Mouse (Mus musculus): Measurements from ENCODE around the gene Ccn2.
"Not testable (repeated sequence)": the region's sequence is repeated elsewhere in the genome, so short reads cannot be mapped to it uniquely, and the experiment has no call there.

Gene Ccn2

GRCm38 (mm10) chr10:24599802-24600201 is 4.6 kb downstream of the Ccn2 start:
- in situ Hi-C loops (cut with MboI; ENCODE audit: unreplicated experiment in 2 of 2): no loop called here

- in situ Hi-C loops (cut with MboI; ENCODE audit: unreplicated experiment in 2 of 2): no loop called here
These were observed 7.8 kb downstream of the Ccn2 start for GRCm38 (mm10) chr10:24603035-24603434.

- in situ Hi-C loops (cut with MboI; ENCODE audit: unreplicated experiment in 2 of 2): no loop called here
These were observed 8.5 kb downstream of the Ccn2 start for GRCm38 (mm10) chr10:24603727-24604126.

GRCm38 (mm10) chr10:24609146-24609545 is 13.9 kb downstream of the Ccn2 start:
- in situ Hi-C loops (cut with MboI; ENCODE audit: unreplicated experiment in 2 of 2): no loop called here

- in situ Hi-C loops (cut with MboI; ENCODE audit: unreplicated experiment in 2 of 2): no loop called here
These were observed 14.5 kb downstream of the Ccn2 start for GRCm38 (mm10) chr10:24609766-24610165.

GRCm38 (mm10) chr10:24614726-24615125 is 19.5 kb downstream of the Ccn2 start:
- in situ Hi-C loops (cut with MboI; ENCODE audit: unreplicated experiment in 2 of 2): no loop called here

- in situ Hi-C loops (cut with MboI; ENCODE audit: unreplicated experiment in 2 of 2): no loop called here
These were observed 20.6 kb downstream of the Ccn2 start for GRCm38 (mm10) chr10:24615799-24616198.

GRCm38 (mm10) chr10:24616572-24616971 is 21.3 kb downstream of the Ccn2 start:
- in situ Hi-C loops (cut with MboI; ENCODE audit: unreplicated experiment in 2 of 2): not testable (repeated sequence)

GRCm38 (mm10) chr10:24621572-24621971 is 26.3 kb downstream of the Ccn2 start:
- in situ Hi-C loops (cut with MboI; ENCODE audit: unreplicated experiment in 2 of 2): loop anchor here in 1 of 2 experiments (10.0 kb wide), 1 partner anchor 807 kb away; no protein-coding TSS in a partner anchor

- in situ Hi-C loops (cut with MboI; ENCODE audit: unreplicated experiment in 2 of 2): loop anchor here in 1 of 2 experiments (10.0 kb wide), 1 partner anchor 808 kb away; no protein-coding TSS in a partner anchor
These were observed 27.3 kb downstream of the Ccn2 start for GRCm38 (mm10) chr10:24622586-24622985.

GRCm38 (mm10) chr10:24625060-24625701 is 29.9 kb downstream of the Ccn2 start:
- in situ Hi-C loops (cut with MboI; ENCODE audit: unreplicated experiment in 2 of 2): loop anchor here (10.0 to 25.0 kb wide), 2 partner anchors 587 to 810 kb away; no protein-coding TSS in a partner anchor

GRCm38 (mm10) chr10:24627262-24627661 is 32.0 kb downstream of the Ccn2 start:
- in situ Hi-C loops (cut with MboI; ENCODE audit: unreplicated experiment in 2 of 2): loop anchor here (10.0 to 25.0 kb wide), 2 partner anchors 585 to 812 kb away; no protein-coding TSS in a partner anchor

- in situ Hi-C loops (cut with MboI; ENCODE audit: unreplicated experiment in 2 of 2): loop anchor here (10.0 to 25.0 kb wide), 2 partner anchors 584 to 814 kb away; no protein-coding TSS in a partner anchor
These were observed 33.2 kb downstream of the Ccn2 start for GRCm38 (mm10) chr10:24628466-24628865.

GRCm38 (mm10) chr10:24629086-24629720 is 34.0 kb downstream of the Ccn2 start:
- in situ Hi-C loops (cut with MboI; ENCODE audit: unreplicated experiment in 2 of 2): loop anchor here (10.0 to 25.0 kb wide), 2 partner anchors 583 to 814 kb away; no protein-coding TSS in a partner anchor

- in situ Hi-C loops (cut with MboI; ENCODE audit: unreplicated experiment in 2 of 2): loop anchor here in 1 of 2 experiments (25.0 kb wide), 1 partner anchor 582 kb away; no protein-coding TSS in a partner anchor
These were observed 35.3 kb downstream of the Ccn2 start for GRCm38 (mm10) chr10:24630469-24631081.

- in situ Hi-C loops (cut with MboI; ENCODE audit: unreplicated experiment in 2 of 2): loop anchor here in 1 of 2 experiments (25.0 kb wide), 1 partner anchor 581 kb away; no protein-coding TSS in a partner anchor
These were observed 35.9 kb downstream of the Ccn2 start for GRCm38 (mm10) chr10:24631122-24631521.

- in situ Hi-C loops (cut with MboI; ENCODE audit: unreplicated experiment in 2 of 2): loop anchor here in 1 of 2 experiments (25.0 kb wide), 1 partner anchor 578 kb away; no protein-coding TSS in a partner anchor
These were observed 39.0 kb downstream of the Ccn2 start for GRCm38 (mm10) chr10:24634288-24634687.

GRCm38 (mm10) chr10:24635331-24635815 is 40.1 kb downstream of the Ccn2 start:
- in situ Hi-C loops (cut with MboI; ENCODE audit: unreplicated experiment in 2 of 2): loop anchor here in 1 of 2 experiments (25.0 kb wide), 1 partner anchor 577 kb away; no protein-coding TSS in a partner anchor

- in situ Hi-C loops (cut with MboI; ENCODE audit: unreplicated experiment in 2 of 2): loop anchor here in 1 of 2 experiments (25.0 kb wide), 1 partner anchor 576 kb away; no protein-coding TSS in a partner anchor
These were observed 40.6 kb downstream of the Ccn2 start for GRCm38 (mm10) chr10:24635884-24636283.

- in situ Hi-C loops (cut with MboI; ENCODE audit: unreplicated experiment in 2 of 2): loop anchor here in 1 of 2 experiments (25.0 kb wide), 1 partner anchor 575 kb away; no protein-coding TSS in a partner anchor
These were observed 41.7 kb downstream of the Ccn2 start for GRCm38 (mm10) chr10:24636986-24637385.

Data from v-Abl transformed pro-B cells (cell line).